Mouse (Mus musculus) kidney, adult 2 months (tissue): ENCODE results near the gene C2cd5.

Experiments
- CTCF ChIP-seq: fragments of 200-500 bp; conservative IDR thresholded peaks from 2 replicates; pipeline ENCODE4 v1.5.1; 2011; ENCODE audit warnings: low read depth, mild to moderate bottlenecking, control low read depth, low read length, moderate library complexity, mixed read lengths; ENCODE audit not compliant: insufficient read depth, insufficient read length
- POLR2A ChIP-seq: fragments of 200-500 bp; IDR thresholded peaks from one replicate; pipeline ENCODE4 v1.6.1; 2011; ENCODE audit warnings: low read depth, low read length, control low read depth

DNA sequence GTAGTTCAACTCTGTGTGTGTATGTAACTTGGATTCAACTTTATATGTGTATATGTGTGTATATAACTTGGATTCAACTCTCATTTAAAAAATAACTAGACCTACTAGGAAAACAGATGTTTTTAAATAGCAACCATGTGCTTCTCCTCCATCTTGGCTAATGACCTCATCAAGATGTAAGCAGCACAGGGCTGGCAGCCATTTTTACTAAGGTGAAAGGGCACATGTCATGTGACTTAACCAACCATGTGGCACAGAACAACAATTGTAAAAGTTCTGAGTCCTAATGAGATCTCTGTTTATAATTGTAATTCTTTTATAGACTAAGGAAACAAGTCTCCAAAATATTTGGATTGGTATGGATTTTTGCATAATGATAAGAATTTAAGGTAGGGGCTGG is 25.8 kb upstream of the C2cd5 start:
- TF ChIP-seq POLR2A (no peak), CTCF (no peak)
